Mouse (Mus musculus) limb, embryonic 13.5 days (tissue): ENCODE results near the gene Ndufaf2. TPM values are rescaled to one million over a fixed set of nuclear protein-coding genes. Genes with fewer than 3 reads are reported as not detected.

Experiments
- ATAC-seq: fragments of 200-750 bp; cut with Nextera tagmentation; 2 replicates; pipeline ENCODE4 v1.8.0; 2017; ENCODE audit warnings: low read depth, moderate number of reproducible peaks, moderate TSS enrichment; ENCODE audit not compliant: low FRiP score
- H3K27ac ChIP-seq: fragments of 300-500 bp; sonication (generic); 2 replicates; pipeline ENCODE4 v1.5.1; 2015; ENCODE audit warnings: inconsistent platforms, mild to moderate bottlenecking, moderate library complexity
- H3K27me3 ChIP-seq: fragments of 300-500 bp; sonication (generic); 2 replicates; pipeline ENCODE4 v1.6.1; 2015; ENCODE audit warnings: mild to moderate bottlenecking, inconsistent platforms
- H3K36me3 ChIP-seq: fragments of 300-500 bp; sonication (generic); 2 replicates; pipeline ENCODE4 v1.6.1; 2015; ENCODE audit warnings: inconsistent platforms, mild to moderate bottlenecking, moderate library complexity
- H3K4me1 ChIP-seq: fragments of 300-500 bp; sonication (generic); 2 replicates; pipeline ENCODE4 v1.6.1; 2015; ENCODE audit warnings: inconsistent platforms
- H3K4me2 ChIP-seq: fragments of 300-500 bp; sonication (generic); replicated peaks from 2 replicates; pipeline ENCODE4 v1.6.1; 2015; ENCODE audit warnings: inconsistent platforms, mild to moderate bottlenecking, moderate library complexity
- H3K4me3 ChIP-seq: fragments of 300-500 bp; sonication (generic); 2 replicates; pipeline ENCODE4 v1.5.1; 2015; ENCODE audit warnings: moderate library complexity, mild to moderate bottlenecking, inconsistent platforms
- H3K9ac ChIP-seq: fragments of 300-500 bp; sonication (generic); 2 replicates; pipeline ENCODE4 v1.6.1; 2015; ENCODE audit warnings: mild to moderate bottlenecking, inconsistent platforms
- H3K9me3 ChIP-seq: fragments of 300-500 bp; sonication (generic); 2 replicates; pipeline ENCODE4 v1.6.1; 2016; ENCODE audit warnings: inconsistent platforms
- WGBS: fragments of 180-500 bp; shearing (Covaris S2); methylation state at CpG from one replicate; pipeline ENCODE4 v1.1.7; 2015; 5-methylcytosine and 5-hydroxymethylcytosine counted together
- polyA plus RNA-seq: library from polyadenylated mRNA; unstranded; fragments of >200 nt; fragmentation: Nextera tagmentation; extraction: Ambion mirVana; gene quantifications from 2 replicates; pipeline ENCODE4 v1.2.1, GENCODE M21; 2015

Gene Ndufaf2
- polyA plus RNA-seq, 1 experiment from 2014 or later, result 88.5 TPM

DNA sequence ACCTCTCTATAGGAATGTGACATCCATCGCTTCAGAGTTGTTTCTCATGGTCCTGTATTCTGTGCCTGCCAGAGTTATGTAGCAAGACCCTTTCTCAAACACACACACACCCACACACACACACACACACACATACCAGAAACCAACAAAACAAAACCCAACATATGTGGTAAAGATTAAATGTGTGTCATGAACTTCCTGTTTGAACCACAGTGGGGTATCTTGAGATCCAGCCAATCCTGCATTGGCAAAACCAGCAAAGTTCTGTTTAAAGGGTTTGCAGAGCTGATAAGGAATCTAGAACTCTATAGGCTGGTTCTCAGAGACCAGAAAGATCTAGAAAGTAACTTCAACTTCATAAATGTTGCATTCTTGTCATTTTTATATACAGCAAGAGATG, 11.6 kb upstream of the Ndufaf2 start:
- H3K4me2 ChIP-seq, result no peak overlapping the region
- H3K9ac ChIP-seq, result no peak overlapping the region
- no peak overlapping the region for H3K4me3 ChIP-seq
- ATAC-seq, result no peak
- H3K27ac ChIP-seq, result no peak overlapping the region
- H3K27me3 ChIP-seq, result no peaks in the 10 kb centered on the region
- no peaks in the 10 kb centered on the region for H3K9me3 ChIP-seq
- no peaks in the 10 kb centered on the region for H3K4me1 ChIP-seq
- 96% methylated on average over 1 of the region's 1 CpGs for WGBS
- peaks cover 28% of the 10 kb centered on the region for H3K36me3 ChIP-seq

DNA sequence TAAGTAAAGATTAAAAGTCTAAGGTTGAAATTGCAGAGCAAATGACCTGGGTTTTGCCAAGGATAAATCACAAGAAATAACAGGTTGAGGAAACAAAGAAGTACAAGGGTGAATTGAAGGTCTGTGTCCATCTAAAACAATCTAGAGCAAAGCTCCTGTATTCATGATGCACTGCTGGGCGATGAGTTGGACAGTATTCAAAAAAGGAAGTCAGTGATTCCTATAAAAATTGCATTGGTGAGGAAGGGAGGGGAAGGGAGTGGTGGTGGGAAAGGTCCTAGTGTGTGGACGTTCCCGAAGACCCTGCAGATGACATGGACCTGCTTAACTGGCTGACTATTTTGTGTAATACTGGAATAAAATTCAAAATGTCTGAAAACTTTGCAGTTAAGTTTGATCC, 6.2 kb upstream of the Ndufaf2 start:
- H3K4me2 ChIP-seq, result no peak overlapping the region
- no peak overlapping the region for H3K4me3 ChIP-seq
- H3K4me1 ChIP-seq, result peaks cover 3% of the 10 kb centered on the region
- 90% methylated on average over 3 of the region's 3 CpGs for WGBS
- H3K36me3 ChIP-seq, result peaks cover 17% of the 10 kb centered on the region
- H3K9ac ChIP-seq, result no peak overlapping the region
- H3K9me3 ChIP-seq, result no peaks in the 10 kb centered on the region
- H3K27me3 ChIP-seq, result no peaks in the 10 kb centered on the region
- H3K27ac ChIP-seq, result no peak overlapping the region
- ATAC-seq, result no peak

DNA sequence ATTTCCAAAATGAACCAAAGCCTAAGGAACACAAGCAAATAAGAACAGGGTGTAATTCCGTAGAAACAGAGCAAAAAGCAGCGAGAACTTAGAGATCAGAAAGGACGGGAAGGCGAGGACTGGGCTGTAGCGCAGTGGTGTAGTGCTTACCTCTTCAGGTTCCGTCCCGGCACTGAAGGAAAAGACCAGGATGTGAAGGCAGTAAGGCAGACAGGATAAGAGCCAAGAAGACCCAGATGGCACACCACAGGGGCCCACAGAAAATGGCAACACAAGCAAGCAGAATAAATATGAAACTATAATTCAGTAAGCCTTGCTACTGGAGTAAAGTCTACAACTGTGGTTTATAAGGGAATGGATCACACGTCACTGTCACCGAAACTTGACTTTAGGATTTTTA, 5.5 kb upstream of the Ndufaf2 start:
- peaks cover 9% of the 10 kb centered on the region for H3K4me1 ChIP-seq
- H3K4me2 ChIP-seq, result no peak overlapping the region
- WGBS, result 95% methylated on average over 9 of the region's 9 CpGs

GRCm38 (mm10) chr13:108159963-108160362, 1.5 kb upstream of the Ndufaf2 start:
- Histone ChIP-seq H3K4me1 (peaks cover 17% of the 10 kb centered on the region), H3K9me3 (no peaks in the 10 kb centered on the region), H3K4me2 (peak overlapping the region; percentile 91), H3K4me3 (no peak overlapping the region; the same call in 1 of the 2 replicates), H3K9ac (no peak overlapping the region), H3K36me3 (peaks cover 17% of the 10 kb centered on the region), H3K27ac (no peak overlapping the region), H3K27me3 (no peaks in the 10 kb centered on the region)
- ATAC-seq, result no peak
- WGBS, result 65% methylated on average over 7 of the region's 7 CpGs

More for the DNA sequence above, 5.5 kb upstream of the Ndufaf2 start:
- H3K9ac ChIP-seq, result no peak overlapping the region
- no peaks in the 10 kb centered on the region for H3K27me3 ChIP-seq
- peaks cover 17% of the 10 kb centered on the region for H3K36me3 ChIP-seq
- H3K9me3 ChIP-seq, result no peaks in the 10 kb centered on the region
- no peak for ATAC-seq
- H3K4me3 ChIP-seq, result no peak overlapping the region
- no peak overlapping the region for H3K27ac ChIP-seq

DNA sequence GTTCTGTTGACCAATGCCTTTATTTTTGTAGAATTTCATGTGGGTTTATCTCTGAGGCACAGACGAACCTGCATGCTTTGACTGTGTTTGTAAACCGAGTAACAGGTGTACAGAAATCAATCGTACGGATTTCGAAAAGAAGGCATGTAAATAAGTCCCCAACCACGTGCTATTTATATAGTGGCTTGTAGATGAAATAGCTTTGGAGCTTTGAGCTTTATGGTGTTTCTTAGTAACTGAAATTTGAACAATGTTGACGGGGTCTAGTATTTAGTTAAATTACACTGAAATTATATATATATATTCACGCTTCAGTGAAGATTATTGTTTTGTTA, 785 bp upstream of the Ndufaf2 start:
- peak overlapping the region; percentile 91 for H3K4me2 ChIP-seq
- H3K36me3 ChIP-seq, result peaks cover 17% of the 10 kb centered on the region
- H3K27ac ChIP-seq, result no peak overlapping the region
- peak overlapping the region; percentile 91 for H3K4me3 ChIP-seq
- ATAC-seq, result no peak
- no peaks in the 10 kb centered on the region for H3K9me3 ChIP-seq
- 8% methylated on average over 8 of the region's 8 CpGs for WGBS
- H3K27me3 ChIP-seq, result no peaks in the 10 kb centered on the region
- H3K9ac ChIP-seq, result peak overlapping the region; percentile 74
- peaks cover 17% of the 10 kb centered on the region for H3K4me1 ChIP-seq

GRCm38 (mm10) chr13:108157732-108158464, 525 bp downstream of the Ndufaf2 start:
- peak overlapping the region; percentile 91 for H3K4me2 ChIP-seq
- ATAC-seq, result peak; percentile 78
- WGBS, result 3% methylated on average over 41 of the region's 42 CpGs
- peak overlapping the region; percentile 81 for H3K9ac ChIP-seq
- H3K9me3 ChIP-seq, result no peaks in the 10 kb centered on the region
- no peaks in the 10 kb centered on the region for H3K27me3 ChIP-seq
- peaks cover 11% of the 10 kb centered on the region for H3K36me3 ChIP-seq
- peaks cover 17% of the 10 kb centered on the region for H3K4me1 ChIP-seq
- H3K4me3 ChIP-seq, result peak overlapping the region; percentile 91
- no peak overlapping the region for H3K27ac ChIP-seq

DNA sequence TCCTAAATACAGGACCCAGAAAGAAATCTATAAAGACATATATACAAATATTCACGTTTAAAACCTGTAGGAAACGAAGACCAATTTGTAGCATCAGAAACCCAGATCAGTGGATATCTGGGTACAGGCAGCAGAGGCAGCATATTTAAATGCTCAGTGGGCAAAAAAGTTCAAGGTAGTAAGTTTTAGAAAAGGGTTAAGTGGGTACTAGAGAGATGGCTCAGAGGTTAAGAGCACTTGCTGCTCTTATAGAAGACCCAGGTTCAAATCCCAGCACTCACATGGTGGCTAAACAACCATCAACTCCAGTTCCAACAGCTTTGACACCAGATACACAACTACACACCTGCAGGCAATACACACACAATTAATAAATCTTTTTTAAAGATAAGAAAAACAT, 1.3 kb downstream of the Ndufaf2 start:
- no peak for ATAC-seq
- H3K4me1 ChIP-seq, result peaks cover 17% of the 10 kb centered on the region
- no peak overlapping the region for H3K9ac ChIP-seq
- peak overlapping the region; percentile 91 for H3K4me2 ChIP-seq
- H3K9me3 ChIP-seq, result no peaks in the 10 kb centered on the region
- H3K4me3 ChIP-seq, result no peak overlapping the region
- peaks cover 10% of the 10 kb centered on the region for H3K36me3 ChIP-seq
- H3K27me3 ChIP-seq, result no peaks in the 10 kb centered on the region
- H3K27ac ChIP-seq, result no peak overlapping the region
- 76% methylated on average over 2 of the region's 2 CpGs for WGBS

DNA sequence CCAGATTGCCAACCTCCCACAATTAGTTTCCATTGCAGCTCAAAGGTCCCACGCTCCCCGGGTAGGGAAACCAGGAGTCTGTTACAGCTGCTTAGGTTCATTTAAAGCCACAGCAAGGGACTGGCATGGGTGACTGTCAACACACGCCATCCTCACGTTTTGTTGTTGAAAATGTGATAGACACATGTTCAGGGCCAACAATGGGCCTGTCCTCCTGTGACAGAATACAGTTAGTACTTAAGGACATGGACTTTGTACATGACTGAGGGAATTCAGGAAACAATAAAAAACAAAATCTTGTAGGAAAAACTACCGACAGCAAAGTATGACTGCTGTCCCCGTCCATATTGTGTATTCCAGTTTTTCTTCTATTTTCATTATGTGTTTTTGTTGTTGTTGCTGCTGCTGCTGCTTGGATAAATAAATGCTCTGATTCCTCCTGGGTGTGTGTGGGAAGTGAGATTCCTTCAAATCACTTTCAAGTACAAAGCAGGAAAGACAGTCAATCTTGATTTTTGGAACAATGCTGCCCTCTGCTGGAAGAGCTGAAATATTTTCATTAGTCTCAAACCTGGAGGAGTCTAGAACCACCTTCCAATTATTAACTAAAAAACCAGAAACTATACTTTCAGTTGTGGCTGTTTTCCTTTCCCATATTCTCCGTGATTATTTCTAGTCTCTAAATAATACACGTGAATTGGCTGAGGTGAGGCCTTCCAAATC, 5.6 kb downstream of the Ndufaf2 start:
- Histone ChIP-seq H3K4me2 (no peak overlapping the region), H3K27ac (no peak overlapping the region), H3K4me3 (no peak overlapping the region), H3K27me3 (no peaks in the 10 kb centered on the region), H3K4me1 (peaks cover 7% of the 10 kb centered on the region; the same call in 1 of the 2 replicates), H3K36me3 (no peaks in the 10 kb centered on the region), H3K9me3 (no peaks in the 10 kb centered on the region), H3K9ac (no peak overlapping the region)
- ATAC-seq, result no peak; the same call in 1 of the 2 replicates
- 71% methylated on average over 8 of the region's 8 CpGs for WGBS

DNA sequence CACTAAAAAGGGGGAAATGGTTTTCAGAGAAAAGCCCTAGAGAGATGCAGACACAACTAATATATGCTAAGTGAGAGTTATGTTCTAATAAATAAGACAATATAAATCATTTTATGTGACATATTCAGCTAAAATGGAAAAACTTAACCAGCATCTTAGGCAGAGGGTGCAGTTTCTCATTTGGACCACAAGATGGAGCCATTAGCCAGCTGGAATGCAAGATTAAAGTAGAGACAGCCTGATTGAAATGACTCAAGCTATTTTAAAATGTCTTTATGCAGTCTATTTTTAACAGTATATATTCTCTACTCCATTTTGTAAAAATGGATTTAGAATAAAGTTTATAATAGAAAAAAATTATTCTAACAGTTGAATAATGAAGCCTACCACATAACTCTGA, 6.6 kb downstream of the Ndufaf2 start:
- no peak overlapping the region for H3K27ac ChIP-seq
- H3K9me3 ChIP-seq, result no peaks in the 10 kb centered on the region
- no peak overlapping the region for H3K4me2 ChIP-seq
- H3K4me3 ChIP-seq, result no peak overlapping the region
- H3K36me3 ChIP-seq, result no peaks in the 10 kb centered on the region; the same call in 1 of the 2 replicates
- H3K27me3 ChIP-seq, result no peaks in the 10 kb centered on the region
- H3K4me1 ChIP-seq, result no peaks in the 10 kb centered on the region
- no peak overlapping the region for H3K9ac ChIP-seq
- ATAC-seq, result no peak

- Histone ChIP-seq H3K4me1 (no peaks in the 10 kb centered on the region), H3K9ac (no peak overlapping the region), H3K27ac (no peak overlapping the region), H3K9me3 (no peaks in the 10 kb centered on the region), H3K27me3 (no peaks in the 10 kb centered on the region), H3K4me3 (no peak overlapping the region), H3K4me2 (no peak overlapping the region), H3K36me3 (peaks cover 3% of the 10 kb centered on the region; the same call in 1 of the 2 replicates)
- 93% methylated on average over 8 of the region's 8 CpGs for WGBS
- ATAC-seq, result no peak
These were observed 14.3 kb downstream of the Ndufaf2 start for GRCm38 (mm10) chr13:108144086-108144485.

DNA sequence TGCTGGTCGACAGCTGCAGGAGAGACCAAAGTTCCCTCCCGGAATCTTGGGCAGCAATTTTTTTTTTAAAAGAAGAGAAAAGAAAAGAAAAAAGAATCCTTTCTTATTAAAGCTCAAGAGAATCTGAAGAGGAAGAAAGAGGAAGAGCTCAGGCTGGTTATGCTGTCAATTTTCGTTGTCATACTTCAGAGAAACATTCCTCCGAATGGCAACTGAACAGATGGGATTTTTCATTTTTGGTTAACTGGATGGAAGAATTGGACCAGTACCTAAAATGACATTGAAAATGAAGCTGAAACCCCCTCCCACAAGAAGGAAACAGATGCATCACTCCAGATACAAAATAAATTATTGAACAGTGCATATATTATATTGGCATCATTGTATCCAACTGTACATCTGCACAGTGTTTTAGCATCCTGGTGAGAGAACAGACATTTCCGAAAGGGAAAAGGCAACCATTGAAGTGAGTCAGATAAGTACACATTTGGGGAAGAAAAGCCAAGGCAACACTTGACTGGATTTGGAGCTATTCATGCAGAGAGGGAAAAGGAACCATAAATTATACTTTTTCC, 19.9 kb downstream of the Ndufaf2 start:
- Histone ChIP-seq H3K9ac (no peak overlapping the region), H3K9me3 (no peaks in the 10 kb centered on the region), H3K36me3 (peaks cover 4% of the 10 kb centered on the region), H3K4me3 (no peak overlapping the region), H3K27me3 (no peaks in the 10 kb centered on the region), H3K4me2 (no peak overlapping the region), H3K4me1 (no peaks in the 10 kb centered on the region), H3K27ac (no peak overlapping the region)
- WGBS, result 84% methylated on average over 5 of the region's 5 CpGs
- ATAC-seq, result no peak

GRCm38 (mm10) chr13:108135617-108136016, 22.8 kb downstream of the Ndufaf2 start:
- peaks cover 3% of the 10 kb centered on the region; the same call in 1 of the 2 replicates for H3K36me3 ChIP-seq
- no peak for ATAC-seq
- no peaks in the 10 kb centered on the region for H3K27me3 ChIP-seq
- 93% methylated on average over 6 of the region's 6 CpGs for WGBS
- H3K9ac ChIP-seq, result no peak overlapping the region
- H3K4me3 ChIP-seq, result no peak overlapping the region
- peaks cover 9% of the 10 kb centered on the region; the same call in 1 of the 2 replicates for H3K4me1 ChIP-seq
- H3K4me2 ChIP-seq, result no peak overlapping the region
- no peak overlapping the region for H3K27ac ChIP-seq
- no peaks in the 10 kb centered on the region for H3K9me3 ChIP-seq
